Mouse (Mus musculus) heart, embryonic 10.5 days (tissue): ENCODE measurements around the gene Tmem266. TPM values are rescaled to one million over a fixed set of nuclear protein-coding genes. Genes with fewer than 3 reads are reported as not detected.

Source experiments
- DNase-seq: peaks from one replicate; pipeline ENCODE4 v3.0.0-alpha.2; 2017; ENCODE audit warnings: low spot score
- H3K27ac ChIP-seq: fragments of 300-500 bp; sonication (generic); 2 replicates; pipeline ENCODE4 v1.5.1; 2016; ENCODE audit warnings: mild to moderate bottlenecking
- H3K27me3 ChIP-seq: fragments of 300-500 bp; sonication (generic); 2 replicates; pipeline ENCODE4 v1.6.1; 2016; ENCODE audit warnings: mild to moderate bottlenecking; ENCODE audit not compliant: poor library complexity, insufficient read depth, severe bottlenecking
- H3K36me3 ChIP-seq: fragments of 300-500 bp; sonication (generic); 2 replicates; pipeline ENCODE4 v1.6.1; 2016; ENCODE audit warnings: mild to moderate bottlenecking, moderate library complexity
- H3K4me1 ChIP-seq: fragments of 300-500 bp; sonication (generic); 2 replicates; pipeline ENCODE4 v1.6.1; 2016; ENCODE audit warnings: mild to moderate bottlenecking
- H3K4me3 ChIP-seq: fragments of 300-500 bp; sonication (generic); 2 replicates; pipeline ENCODE4 v1.5.1; 2016; ENCODE audit warnings: mild to moderate bottlenecking, moderate library complexity
- H3K9me3 ChIP-seq: fragments of 300-500 bp; sonication (generic); 2 replicates; pipeline ENCODE4 v1.6.1; 2016; ENCODE audit warnings: mild to moderate bottlenecking, moderate library complexity
- WGBS: fragments of 180-500 bp; shearing (Covaris S2); methylation state at CpG from one replicate; pipeline ENCODE4 v1.1.7; 2016; 5-methylcytosine and 5-hydroxymethylcytosine counted together
- polyA plus RNA-seq: library from polyadenylated mRNA; unstranded; fragments of >200 nt; fragmentation: Nextera tagmentation; extraction: Ambion mirVana; gene quantifications from 2 replicates; pipeline ENCODE4 v1.2.1, GENCODE M21; 2016

The Tmem266 gene
- polyA plus RNA-seq, 1 experiment from 2014 or later, result 0.13 TPM

- H3K36me3 ChIP-seq, result no peaks in the 10 kb centered on the region
- no peak overlapping the region for H3K27ac ChIP-seq
- 77% methylated on average over 1 of the region's 1 CpGs for WGBS
- no peaks in the 10 kb centered on the region for H3K4me1 ChIP-seq
- DNase-seq, result no peak
- H3K4me3 ChIP-seq, result no peak overlapping the region
- H3K9me3 ChIP-seq, result no peaks in the 10 kb centered on the region
- 0 out of 2 replicates have a peak, but pooled peaks cover 7% of the 10 kb centered on the region for H3K27me3 ChIP-seq
Measured at GRCm38 (mm10) chr9:55449108-55449507, 122.4 kb downstream of the Tmem266 start.

- 88% methylated on average over 6 of the region's 6 CpGs for WGBS
- H3K27ac ChIP-seq, result no peak overlapping the region
- H3K4me1 ChIP-seq, result no peaks in the 10 kb centered on the region
- no peak for DNase-seq
- no peaks in the 10 kb centered on the region for H3K9me3 ChIP-seq
- no peak overlapping the region for H3K4me3 ChIP-seq
- 0 out of 2 replicates have a peak, but pooled peaks cover 4% of the 10 kb centered on the region for H3K36me3 ChIP-seq
- 0 out of 2 replicates have a peak, but pooled peaks cover 4% of the 10 kb centered on the region for H3K27me3 ChIP-seq
Measured at GRCm38 (mm10) chr9:55450035-55450434, 123.3 kb downstream of the Tmem266 start.

- 93% methylated on average over 3 of the region's 3 CpGs for WGBS
- DNase-seq, result no peak
- H3K4me1 ChIP-seq, result no peaks in the 10 kb centered on the region
- H3K9me3 ChIP-seq, result no peaks in the 10 kb centered on the region
- H3K36me3 ChIP-seq, result peaks cover 8% of the 10 kb centered on the region; the same call in 1 of the 2 replicates
- no peak overlapping the region for H3K4me3 ChIP-seq
- H3K27ac ChIP-seq, result no peak overlapping the region
- 0 out of 2 replicates have a peak, but pooled peaks cover under 1% of the 10 kb centered on the region for H3K27me3 ChIP-seq
Measured at GRCm38 (mm10) chr9:55451426-55451825, 124.7 kb downstream of the Tmem266 start.

- no peak for DNase-seq
- H3K9me3 ChIP-seq, result no peaks in the 10 kb centered on the region
- no peak overlapping the region for H3K4me3 ChIP-seq
- H3K36me3 ChIP-seq, result peaks cover 8% of the 10 kb centered on the region; the same call in 1 of the 2 replicates
- 81% methylated on average over 1 of the region's 1 CpGs for WGBS
- no peaks in the 10 kb centered on the region for H3K4me1 ChIP-seq
- no peaks in the 10 kb centered on the region for H3K27me3 ChIP-seq
- H3K27ac ChIP-seq, result no peak overlapping the region
Measured at GRCm38 (mm10) chr9:55452906-55453305, 126.2 kb downstream of the Tmem266 start.

- DNase-seq, result no peak
- no peak overlapping the region for H3K27ac ChIP-seq
- 86% methylated on average over 5 of the region's 5 CpGs for WGBS
- H3K4me3 ChIP-seq, result no peak overlapping the region
- H3K27me3 ChIP-seq, result no peaks in the 10 kb centered on the region
- peaks cover 8% of the 10 kb centered on the region; the same call in 1 of the 2 replicates for H3K36me3 ChIP-seq
- H3K4me1 ChIP-seq, result no peaks in the 10 kb centered on the region
- H3K9me3 ChIP-seq, result no peaks in the 10 kb centered on the region
Measured at GRCm38 (mm10) chr9:55453366-55453765, 126.7 kb downstream of the Tmem266 start.

- H3K36me3 ChIP-seq, result peaks cover 6% of the 10 kb centered on the region; the same call in 1 of the 2 replicates
- no peaks in the 10 kb centered on the region for H3K9me3 ChIP-seq
- no peak overlapping the region for H3K27ac ChIP-seq
- no peak overlapping the region for H3K4me3 ChIP-seq
- no peak for DNase-seq
- 68% methylated on average over 1 of the region's 1 CpGs for WGBS
- no peaks in the 10 kb centered on the region for H3K4me1 ChIP-seq
- H3K27me3 ChIP-seq, result no peaks in the 10 kb centered on the region
Measured at GRCm38 (mm10) chr9:55468397-55468796, 141.7 kb downstream of the Tmem266 start.

- H3K4me3 ChIP-seq, result no peak overlapping the region
- no peaks in the 10 kb centered on the region for H3K9me3 ChIP-seq
- no peaks in the 10 kb centered on the region for H3K4me1 ChIP-seq
- no peak overlapping the region for H3K27ac ChIP-seq
- peaks cover 16% of the 10 kb centered on the region for H3K36me3 ChIP-seq
- 85% methylated on average over 1 of the region's 1 CpGs for WGBS
- H3K27me3 ChIP-seq, result no peaks in the 10 kb centered on the region
- no peak for DNase-seq
Measured at GRCm38 (mm10) chr9:55476084-55476483, 149.4 kb downstream of the Tmem266 start.

GRCm38 (mm10) chr9:55478699-55479098, 152.0 kb downstream of the Tmem266 start:
- Histone ChIP-seq H3K4me3 (no peak overlapping the region), H3K27me3 (no peaks in the 10 kb centered on the region), H3K4me1 (no peaks in the 10 kb centered on the region), H3K27ac (no peak overlapping the region), H3K9me3 (no peaks in the 10 kb centered on the region), H3K36me3 (peaks cover 32% of the 10 kb centered on the region)
- no peak for DNase-seq

- Histone ChIP-seq H3K9me3 (no peaks in the 10 kb centered on the region), H3K4me1 (no peaks in the 10 kb centered on the region), H3K36me3 (peaks cover 56% of the 10 kb centered on the region), H3K4me3 (no peak overlapping the region), H3K27me3 (no peaks in the 10 kb centered on the region), H3K27ac (no peak overlapping the region)
- WGBS, result 86% methylated on average over 2 of the region's 2 CpGs
- DNase-seq, result no peak
Measured at GRCm38 (mm10) chr9:55482116-55482515, 155.4 kb downstream of the Tmem266 start.

Other genes with a start within 250 kb of the Tmem266 start
- 31.3 and 32.3 TPM in 2 replicates for gene Ube2q2, start 178.1 kb upstream of the Tmem266 start, polyA plus RNA-seq
- 69.3 and 70.6 TPM in 2 replicates for gene Fbxo22, start 118.0 kb upstream of the Tmem266 start, polyA plus RNA-seq
- gene Nrg4, start 69 bp upstream of the Tmem266 start, polyA plus RNA-seq, result 1.3 and 1.4 TPM in 2 replicates
- 252 and 322 TPM in 2 replicates for gene Etfa, start 185.3 kb downstream of the Tmem266 start, polyA plus RNA-seq
- 1.1 and 6.5 TPM in 2 replicates for gene Isl2, start 211.8 kb downstream of the Tmem266 start, polyA plus RNA-seq